Mouse (Mus musculus): Measurements from ENCODE around the gene Enox2. TPM values are rescaled to one million over a fixed set of nuclear protein-coding genes. Genes with fewer than 3 reads are reported as not detected.

Enox2 gene
- polyA plus RNA-seq (2015; fragmentation: Illumina TruSeq; extraction: RNeasy Lipid Tissue Mini Kit (QIAGEN cat#74804); ENCODE audit: low read depth, low replicate concordance): 12.2 TPM

DNA sequence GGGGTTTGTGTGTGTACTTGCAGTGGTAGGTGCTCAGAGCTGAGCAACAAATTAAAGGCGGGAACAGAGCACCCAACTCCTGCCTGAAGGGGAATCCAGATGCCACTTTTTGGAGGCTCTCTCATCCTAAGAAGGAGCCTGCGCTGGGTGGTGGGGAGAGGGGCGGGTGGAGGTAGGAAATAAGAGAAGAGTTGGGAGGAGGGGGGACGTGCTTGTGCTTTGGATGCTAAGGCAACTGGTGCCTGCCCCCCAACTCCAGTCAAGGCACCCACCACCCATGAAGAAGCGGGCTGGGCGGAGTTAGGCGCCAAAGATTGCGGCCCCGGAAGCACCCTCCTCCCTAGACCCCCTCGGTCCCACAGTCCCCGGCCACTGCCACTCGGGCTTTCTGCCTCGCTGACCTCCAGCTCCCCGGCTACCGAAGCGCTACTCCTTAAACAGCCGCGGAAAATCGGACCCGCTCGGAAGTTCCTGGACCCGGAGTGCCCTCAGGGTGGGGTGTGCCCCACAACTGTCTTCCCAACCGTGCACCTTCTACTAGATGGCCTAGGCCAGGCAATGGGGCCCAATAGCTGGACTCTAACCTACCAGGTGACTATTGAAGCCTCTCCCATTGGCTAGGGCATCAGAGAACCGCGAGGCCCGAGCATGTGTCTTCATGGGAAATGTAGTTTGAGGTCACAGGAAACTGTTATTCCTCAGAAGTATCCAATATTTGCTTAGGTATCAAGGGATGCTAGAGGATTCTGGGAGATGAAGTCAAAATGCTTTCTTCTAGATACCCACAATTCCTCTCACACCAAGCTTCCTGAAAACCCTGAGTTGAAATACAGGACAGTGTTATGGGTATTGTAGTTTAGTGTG is at the start of gene Enox2:
TSS of gene Enox2 (minus strand) at position 560 of the 864 bp plus-strand sequence.

Other genes starting within 250 kb of the Enox2 start
- gene Arhgap36, start 175.7 kb upstream of the Enox2 start, polyA plus RNA-seq (2015; fragmentation: Illumina TruSeq; extraction: RNeasy Lipid Tissue Mini Kit (QIAGEN cat#74804); ENCODE audit: low read depth, low replicate concordance): 1.9 TPM